Mouse (Mus musculus): Measurements from ENCODE around the gene Evi2a. TPM values are rescaled to one million over a fixed set of nuclear protein-coding genes. Genes with fewer than 3 reads are reported as not detected.
A peak's percentile ranks its signal among the peaks of the same experiment; 100 is the strongest.

Gene Evi2a
- total and polyA plus RNA-seq, 2 experiments, result 1.5 to 2.6 TPM

- Histone ChIP-seq H3K4me3 (ENCODE audit: insufficient read depth, low read depth, low read length) (0 out of 2 replicates have a peak within 1 kb of the TSS, but pooled peaks have one; percentile 23), H3K27me3 (ENCODE audit: control insufficient read depth, insufficient read depth, low read length) (no peaks in the 10 kb centered on the region), H3K9ac (ENCODE audit: low read depth, low read length) (no peak within 1 kb of the TSS), H3K4me1 (ENCODE audit: control insufficient read depth, insufficient read depth, low read length) (peaks cover 4% of the 10 kb centered on the region; the same call in 1 of the 2 replicates), H3K27ac (replicated peaks; ENCODE audit: insufficient read depth, low read depth, low read length) (no peak within 1 kb of the TSS), H3K79me2 (ENCODE audit: control insufficient read depth, insufficient read depth, low read length) (no peaks in the 10 kb centered on the region), H3K36me3 (ENCODE audit: control insufficient read depth, insufficient read depth, low read length) (peaks cover 2% of the 10 kb centered on the region; the same call in 1 of the 2 replicates)
- no peak for TF ChIP-seq POLR2A (IDR thresholded peaks at IDR 0.05; ENCODE audit: extremely low read depth, insufficient read depth, low read length)
- no peak for TF ChIP-seq CTCF (IDR thresholded peaks at IDR 0.05; ENCODE audit: low read depth, low read length)
- WGBS, result 78% methylated on average over 10 of the region's 10 CpGs
- DNase-seq (ENCODE audit: extremely low read depth, low read depth, low spot score), result no peak
These were observed 6.7 kb downstream of the Evi2a start, which contains the start of gene Evi2b for GRCm38 (mm10) chr11:79523560-79524309. Gene Evi2b (minus strand): TSS chr11:79523762.

DNA sequence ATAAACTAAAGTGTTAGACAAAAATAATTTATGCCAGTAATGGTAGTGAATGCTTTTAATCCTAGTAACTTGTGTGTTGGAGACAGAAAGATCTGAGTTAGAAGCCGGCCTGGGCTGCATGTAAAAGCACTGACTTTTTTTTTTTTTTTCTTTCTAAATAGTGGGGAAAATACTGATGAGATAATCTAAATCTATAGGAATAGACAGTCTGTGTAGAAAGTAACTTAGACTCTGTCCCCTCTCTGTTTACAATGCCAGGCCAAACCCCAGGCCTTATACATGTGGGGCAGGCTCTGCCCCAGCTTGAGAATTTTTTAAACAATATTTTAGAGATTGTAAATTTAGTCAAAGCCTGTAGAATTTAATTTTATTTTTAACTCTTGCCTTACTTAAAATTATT, 7.5 kb downstream of the Evi2a start:
- Histone ChIP-seq H3K27me3 (ENCODE audit: control insufficient read depth, insufficient read depth, low read length) (no peaks in the 10 kb centered on the region), H3K9ac (ENCODE audit: low read depth, low read length) (no peak overlapping the region), H3K4me3 (ENCODE audit: insufficient read depth, low read depth, low read length) (no peak overlapping the region), H3K4me1 (ENCODE audit: control insufficient read depth, insufficient read depth, low read length) (peaks cover 4% of the 10 kb centered on the region; the same call in 1 of the 2 replicates), H3K36me3 (ENCODE audit: control insufficient read depth, insufficient read depth, low read length) (peaks cover 2% of the 10 kb centered on the region; the same call in 1 of the 2 replicates), H3K79me2 (ENCODE audit: control insufficient read depth, insufficient read depth, low read length) (no peaks in the 10 kb centered on the region), H3K27ac (replicated peaks; ENCODE audit: insufficient read depth, low read depth, low read length) (no peak overlapping the region)
- TF ChIP-seq POLR2A (IDR thresholded peaks at IDR 0.05; ENCODE audit: extremely low read depth, insufficient read depth, low read length) (no peak), CTCF (IDR thresholded peaks at IDR 0.05; ENCODE audit: low read depth, low read length) (no peak)
- no peak for DNase-seq (ENCODE audit: extremely low read depth, low read depth, low spot score)
- WGBS, result 75% methylated on average over 1 of the region's 1 CpGs

- Histone ChIP-seq H3K4me1 (ENCODE audit: control insufficient read depth, insufficient read depth, low read length) (peaks cover 4% of the 10 kb centered on the region; the same call in 1 of the 2 replicates), H3K36me3 (ENCODE audit: control insufficient read depth, insufficient read depth, low read length) (peaks cover 2% of the 10 kb centered on the region; the same call in 1 of the 2 replicates), H3K79me2 (ENCODE audit: control insufficient read depth, insufficient read depth, low read length) (no peaks in the 10 kb centered on the region), H3K27ac (replicated peaks; ENCODE audit: insufficient read depth, low read depth, low read length) (no peak overlapping the region), H3K27me3 (ENCODE audit: control insufficient read depth, insufficient read depth, low read length) (no peaks in the 10 kb centered on the region), H3K4me3 (ENCODE audit: insufficient read depth, low read depth, low read length) (no peak overlapping the region), H3K9ac (ENCODE audit: low read depth, low read length) (no peak overlapping the region)
- TF ChIP-seq CTCF (IDR thresholded peaks at IDR 0.05; ENCODE audit: low read depth, low read length), result no peak
- TF ChIP-seq POLR2A (IDR thresholded peaks at IDR 0.05; ENCODE audit: extremely low read depth, insufficient read depth, low read length), result no peak
- DNase-seq (ENCODE audit: extremely low read depth, low read depth, low spot score), result no peak
These were observed 8.5 kb downstream of the Evi2a start for GRCm38 (mm10) chr11:79521930-79522329.

GRCm38 (mm10) chr11:79520772-79521171, 9.6 kb downstream of the Evi2a start:
- H3K27me3 ChIP-seq (ENCODE audit: control insufficient read depth, insufficient read depth, low read length), result no peaks in the 10 kb centered on the region
- TF ChIP-seq CTCF (IDR thresholded peaks at IDR 0.05; ENCODE audit: low read depth, low read length), result no peak
- TF ChIP-seq POLR2A (IDR thresholded peaks at IDR 0.05; ENCODE audit: extremely low read depth, insufficient read depth, low read length), result no peak
- peaks cover 2% of the 10 kb centered on the region; the same call in 1 of the 2 replicates for H3K36me3 ChIP-seq (ENCODE audit: control insufficient read depth, insufficient read depth, low read length)
- H3K27ac ChIP-seq (replicated peaks; ENCODE audit: insufficient read depth, low read depth, low read length), result no peak overlapping the region
- no peak overlapping the region for H3K9ac ChIP-seq (ENCODE audit: low read depth, low read length)
- H3K4me1 ChIP-seq (ENCODE audit: control insufficient read depth, insufficient read depth, low read length), result peaks cover 4% of the 10 kb centered on the region; the same call in 1 of the 2 replicates
- H3K4me3 ChIP-seq (ENCODE audit: insufficient read depth, low read depth, low read length), result no peak overlapping the region
- no peak for DNase-seq (ENCODE audit: extremely low read depth, low read depth, low spot score)
- no peaks in the 10 kb centered on the region; the same call in 1 of the 2 replicates for H3K79me2 ChIP-seq (ENCODE audit: control insufficient read depth, insufficient read depth, low read length)

GRCm38 (mm10) chr11:79519878-79520291, 10.5 kb downstream of the Evi2a start:
- Histone ChIP-seq H3K9ac (ENCODE audit: low read depth, low read length) (no peak overlapping the region), H3K4me1 (ENCODE audit: control insufficient read depth, insufficient read depth, low read length) (peaks cover 4% of the 10 kb centered on the region; the same call in 1 of the 2 replicates), H3K4me3 (ENCODE audit: insufficient read depth, low read depth, low read length) (no peak overlapping the region), H3K27me3 (ENCODE audit: control insufficient read depth, insufficient read depth, low read length) (no peaks in the 10 kb centered on the region), H3K27ac (replicated peaks; ENCODE audit: insufficient read depth, low read depth, low read length) (no peak overlapping the region), H3K79me2 (ENCODE audit: control insufficient read depth, insufficient read depth, low read length) (no peaks in the 10 kb centered on the region; the same call in 1 of the 2 replicates), H3K36me3 (ENCODE audit: control insufficient read depth, insufficient read depth, low read length) (peaks cover 2% of the 10 kb centered on the region; the same call in 1 of the 2 replicates)
- DNase-seq (ENCODE audit: extremely low read depth, low read depth, low spot score), result peak; percentile 60
- 54% methylated on average over 1 of the region's 1 CpGs for WGBS
- TF ChIP-seq CTCF (IDR thresholded peaks at IDR 0.05; ENCODE audit: low read depth, low read length) (no peak), POLR2A (IDR thresholded peaks at IDR 0.05; ENCODE audit: extremely low read depth, insufficient read depth, low read length) (no peak)

DNA sequence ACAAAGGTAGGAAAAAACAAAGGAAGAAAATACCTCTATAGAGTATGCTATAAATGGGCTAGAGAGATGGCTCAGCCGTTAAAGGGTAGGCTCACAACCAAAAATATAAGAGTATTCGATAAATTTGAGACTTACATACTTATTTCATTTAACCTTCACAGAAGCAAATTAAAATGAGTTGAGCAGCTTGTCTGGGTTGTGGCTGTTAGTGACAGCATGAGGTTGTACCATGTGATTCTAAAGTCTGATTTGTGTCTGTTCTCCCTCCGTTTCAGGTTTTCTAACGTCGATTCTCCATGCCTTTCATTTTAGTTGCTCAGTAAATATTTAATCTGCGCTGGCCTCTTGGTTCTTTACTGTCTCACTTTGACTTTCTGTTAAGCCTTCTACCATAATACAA, 11.1 kb downstream of the Evi2a start:
- Histone ChIP-seq H3K27me3 (ENCODE audit: control insufficient read depth, insufficient read depth, low read length) (no peaks in the 10 kb centered on the region), H3K36me3 (ENCODE audit: control insufficient read depth, insufficient read depth, low read length) (peaks cover 2% of the 10 kb centered on the region; the same call in 1 of the 2 replicates), H3K4me1 (ENCODE audit: control insufficient read depth, insufficient read depth, low read length) (peaks cover 4% of the 10 kb centered on the region; the same call in 1 of the 2 replicates), H3K27ac (replicated peaks; ENCODE audit: insufficient read depth, low read depth, low read length) (no peak overlapping the region), H3K79me2 (ENCODE audit: control insufficient read depth, insufficient read depth, low read length) (no peaks in the 10 kb centered on the region; the same call in 1 of the 2 replicates), H3K4me3 (ENCODE audit: insufficient read depth, low read depth, low read length) (no peak overlapping the region), H3K9ac (ENCODE audit: low read depth, low read length) (no peak overlapping the region)
- DNase-seq (ENCODE audit: extremely low read depth, low read depth, low spot score), result no peak
- TF ChIP-seq POLR2A (IDR thresholded peaks at IDR 0.05; ENCODE audit: extremely low read depth, insufficient read depth, low read length) (no peak), CTCF (IDR thresholded peaks at IDR 0.05; ENCODE audit: low read depth, low read length) (no peak)
- 45% methylated on average over 6 of the region's 6 CpGs for WGBS
